Mouse (Mus musculus): Measurements from ENCODE around the gene Slc17a6.

Slc17a6 gene

GRCm38 (mm10) chr7:51621694-51622145, at the start of gene Slc17a6:
Gene Slc17a6 (plus strand): TSS chr7:51622006.
- peak; percentile 64 for DNase-seq (ENCODE audit: low spot score)

- no peak for DNase-seq (ENCODE audit: low spot score)
Measured at GRCm38 (mm10) chr7:51600021-51600420, 21.8 kb upstream of the Slc17a6 start.

- DNase-seq (ENCODE audit: low spot score): no peak
Measured at GRCm38 (mm10) chr7:51603741-51604140, 18.1 kb upstream of the Slc17a6 start.

GRCm38 (mm10) chr7:51614404-51614803, 7.4 kb upstream of the Slc17a6 start:
- no peak for DNase-seq (ENCODE audit: low spot score)

- no peak for DNase-seq (ENCODE audit: low spot score)
Measured at GRCm38 (mm10) chr7:51617941-51618340, 3.9 kb upstream of the Slc17a6 start.

GRCm38 (mm10) chr7:51618412-51618811, 3.4 kb upstream of the Slc17a6 start:
- DNase-seq (ENCODE audit: low spot score): no peak

- no peak for DNase-seq (ENCODE audit: low spot score)
Measured at GRCm38 (mm10) chr7:51619977-51620376, 1.8 kb upstream of the Slc17a6 start.

- no peak for DNase-seq (ENCODE audit: low spot score)
Measured at GRCm38 (mm10) chr7:51622196-51622595, 390 bp downstream of the Slc17a6 start.

GRCm38 (mm10) chr7:51622666-51623065, 860 bp downstream of the Slc17a6 start:
- no peak for DNase-seq (ENCODE audit: low spot score)

GRCm38 (mm10) chr7:51624336-51624897, 2.6 kb downstream of the Slc17a6 start:
- DNase-seq (ENCODE audit: low spot score): no peak

- DNase-seq (ENCODE audit: low spot score): no peak
Measured at GRCm38 (mm10) chr7:51625161-51625560, 3.4 kb downstream of the Slc17a6 start.

- no peak for DNase-seq (ENCODE audit: low spot score)
Measured at GRCm38 (mm10) chr7:51625591-51626255, 3.9 kb downstream of the Slc17a6 start.

GRCm38 (mm10) chr7:51626451-51627000, 4.7 kb downstream of the Slc17a6 start:
- DNase-seq (ENCODE audit: low spot score): no peak

- no peak for DNase-seq (ENCODE audit: low spot score)
Measured at GRCm38 (mm10) chr7:51627001-51627631, 5.3 kb downstream of the Slc17a6 start.

- no peak for DNase-seq (ENCODE audit: low spot score)
Measured at GRCm38 (mm10) chr7:51627666-51628065, 5.9 kb downstream of the Slc17a6 start.

GRCm38 (mm10) chr7:51628349-51628748, 6.5 kb downstream of the Slc17a6 start:
- no peak for DNase-seq (ENCODE audit: low spot score)

- no peak for DNase-seq (ENCODE audit: low spot score)
Measured at GRCm38 (mm10) chr7:51629206-51629605, 7.4 kb downstream of the Slc17a6 start.

GRCm38 (mm10) chr7:51631171-51631570, 9.4 kb downstream of the Slc17a6 start:
- DNase-seq (ENCODE audit: low spot score): no peak

GRCm38 (mm10) chr7:51632543-51633229, 10.9 kb downstream of the Slc17a6 start:
- DNase-seq (ENCODE audit: low spot score): no peak

GRCm38 (mm10) chr7:51633230-51633844, 11.5 kb downstream of the Slc17a6 start:
- DNase-seq (ENCODE audit: low spot score): no peak

- DNase-seq (ENCODE audit: low spot score): no peak
Measured at GRCm38 (mm10) chr7:51657152-51657551, 35.3 kb downstream of the Slc17a6 start.

- DNase-seq (ENCODE audit: low spot score): no peak
Measured at GRCm38 (mm10) chr7:51662441-51662840, 40.6 kb downstream of the Slc17a6 start.
